Mouse (Mus musculus) small intestine, adult 2 months (tissue): Measurements from ENCODE around the gene Trarg1.

Source experiments
- CTCF ChIP-seq: fragments of 200-500 bp; IDR thresholded peaks from 2 replicates; pipeline ENCODE4 v1.5.1; 2012; ENCODE audit warnings: low read depth, mild to moderate bottlenecking, control low read depth, inconsistent platforms, low read length, moderate library complexity, mixed read lengths; ENCODE audit not compliant: insufficient replicate concordance, insufficient read length; ENCODE audit errors: extremely low read depth
- POLR2A ChIP-seq: fragments of 200-500 bp; IDR thresholded peaks from 2 replicates; pipeline ENCODE4 v1.6.1; 2012; ENCODE audit warnings: low read depth, mild to moderate bottlenecking, control low read depth, inconsistent platforms, low read length, moderate library complexity

DNA sequence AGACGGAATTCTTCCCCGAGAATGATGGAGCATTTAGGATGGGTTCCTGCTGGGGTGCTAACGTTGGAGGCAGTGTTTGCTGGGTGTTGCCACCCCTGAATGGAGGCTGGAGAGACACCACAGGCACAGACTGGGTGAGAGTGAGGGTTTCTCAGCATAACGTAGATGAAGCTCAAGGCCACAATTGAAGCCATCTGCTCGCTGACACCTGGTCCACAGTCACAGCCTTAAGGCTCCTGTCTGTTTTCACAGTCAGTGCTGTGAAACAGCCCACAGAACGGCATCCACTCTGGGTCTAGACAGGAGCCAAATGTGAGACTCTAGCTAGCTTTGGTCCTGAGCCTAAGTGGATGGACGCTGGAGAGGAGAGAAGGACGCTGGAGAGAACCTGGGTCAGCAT, 5.4 kb upstream of the Trarg1 start:
- TF ChIP-seq CTCF: no peak
- TF ChIP-seq POLR2A: no peak
